7 mouse cellular contexts compared by ENCODE assay signal in the genomic region with DNA sequence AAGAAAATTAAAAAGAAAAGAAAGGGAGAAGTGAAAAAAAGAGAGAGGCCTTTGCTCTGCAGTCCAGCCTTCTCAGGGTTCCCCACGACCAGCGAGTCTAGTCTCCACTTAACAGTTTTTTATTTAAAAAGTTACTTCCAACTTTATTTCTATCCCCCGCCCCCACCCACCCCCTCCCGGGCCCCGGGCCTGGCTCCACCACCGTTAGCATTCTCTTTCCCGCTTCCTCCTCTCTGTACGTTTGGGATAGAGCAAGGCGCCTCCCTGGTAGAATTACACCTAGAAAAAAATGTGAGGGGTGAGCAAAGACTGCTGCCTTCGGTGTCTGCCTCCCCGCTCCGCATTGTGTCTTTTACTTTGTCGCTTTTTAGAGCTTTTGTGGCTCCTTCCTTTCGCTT. TPM values are rescaled to one million over a fixed set of nuclear protein-coding genes. Genes with fewer than 3 reads are reported as not detected.
DNase-seq lines count a peak whose midpoint lies in the region; ATAC-seq and TF ChIP-seq lines count a peak whose summit lies in the region.

No protein-coding gene starts in this region.

- TF ChIP-seq POLR2A in spleen, adult 2 months (IDR thresholded peaks at IDR 0.05; ENCODE audit: low read depth, low read length) = no peak

- H3K4me1 ChIP-seq in spleen, adult 2 months (ENCODE audit: control insufficient read depth, insufficient read depth, insufficient read length) = no peaks in the 10 kb centered on the region
- H3K4me1 ChIP-seq in forebrain, embryonic 16.5 days (replicated peaks; ENCODE audit: control insufficient read depth, insufficient read depth, low read length) = peaks cover 12% of the 10 kb centered on the region
- 0 out of 2 replicates have a peak, but pooled peaks cover 3% of the 10 kb centered on the region for H3K4me1 ChIP-seq in liver, embryonic 11.5 days (replicated peaks; ENCODE audit: control insufficient read depth, insufficient read depth, low read length)
- peaks cover 11% of the 10 kb centered on the region for H3K4me1 ChIP-seq in stomach, embryonic 16.5 days (ENCODE audit: control insufficient read depth, insufficient read depth, low read length)

- 22% methylated on average over 14 of the region's 14 CpGs for WGBS in spleen, adult 2 months
- 3% methylated on average over 14 of the region's 14 CpGs for WGBS in forebrain, embryonic 16.5 days
- WGBS in liver, embryonic 11.5 days = 12% methylated on average over 14 of the region's 14 CpGs
- 7% methylated on average over 14 of the region's 14 CpGs for WGBS in stomach, embryonic 16.5 days

- H3K4me2 ChIP-seq in forebrain, embryonic 16.5 days (ENCODE audit: low read length) = peak overlapping the region; percentile 35
- H3K4me2 ChIP-seq in liver, embryonic 11.5 days = peak overlapping the region; percentile 53
- peak overlapping the region; percentile 49 for H3K4me2 ChIP-seq in stomach, embryonic 16.5 days (ENCODE audit: low read depth, low read length)

- H3K9ac ChIP-seq in forebrain, embryonic 16.5 days (replicated peaks; ENCODE audit: low read depth, low read length) = peak overlapping the region; percentile 39
- H3K9ac ChIP-seq in liver, embryonic 11.5 days (ENCODE audit: low read depth, low read length) = no peak overlapping the region
- peak overlapping the region; percentile 45 for H3K9ac ChIP-seq in stomach, embryonic 16.5 days (ENCODE audit: low read length)

- TF ChIP-seq CTCF in spleen, adult 2 months (IDR thresholded peaks at IDR 0.05; ENCODE audit: extremely low read depth, insufficient read depth, insufficient read length, insufficient replicate concordance) = no peak

- H3K27ac ChIP-seq in spleen, adult 2 months (ENCODE audit: insufficient read depth, low read length) = no peak overlapping the region
- no peak overlapping the region for H3K27ac ChIP-seq in forebrain, embryonic 16.5 days (ENCODE audit: low read length)
- no peak overlapping the region for H3K27ac ChIP-seq in liver, embryonic 11.5 days (ENCODE audit: low read depth, low read length)
- H3K27ac ChIP-seq in stomach, embryonic 16.5 days (ENCODE audit: low read length) = peak overlapping the region; percentile 65

- H3K36me3 ChIP-seq in spleen, adult 2 months (ENCODE audit: control insufficient read depth, insufficient read depth, low read length) = no peaks in the 10 kb centered on the region
- H3K36me3 ChIP-seq in forebrain, embryonic 16.5 days (ENCODE audit: control insufficient read depth, insufficient read depth) = no peaks in the 10 kb centered on the region
- no peaks in the 10 kb centered on the region for H3K36me3 ChIP-seq in liver, embryonic 11.5 days (ENCODE audit: control insufficient read depth, insufficient read depth, low read length)
- H3K36me3 ChIP-seq in stomach, embryonic 16.5 days (ENCODE audit: control insufficient read depth, insufficient read depth, low read length) = no peaks in the 10 kb centered on the region

- H3K9me3 ChIP-seq in forebrain, embryonic 16.5 days (ENCODE audit: control insufficient read depth, low read length) = no peaks in the 10 kb centered on the region
- H3K9me3 ChIP-seq in liver, embryonic 11.5 days (ENCODE audit: control insufficient read depth, low read length) = no peaks in the 10 kb centered on the region
- no peaks in the 10 kb centered on the region for H3K9me3 ChIP-seq in stomach, embryonic 16.5 days (replicated peaks; ENCODE audit: control insufficient read depth, low read length)

- no peaks in the 10 kb centered on the region for H3K27me3 ChIP-seq in spleen, adult 2 months (ENCODE audit: control insufficient read depth, insufficient read depth, low read length)
- no peaks in the 10 kb centered on the region for H3K27me3 ChIP-seq in forebrain, embryonic 16.5 days (replicated peaks; ENCODE audit: control insufficient read depth, insufficient read depth, low read length)
- H3K27me3 ChIP-seq in liver, embryonic 11.5 days (replicated peaks; ENCODE audit: control insufficient read depth, insufficient read depth, low read length) = no peaks in the 10 kb centered on the region; the same call in 1 of the 2 replicates
- no peaks in the 10 kb centered on the region for H3K27me3 ChIP-seq in stomach, embryonic 16.5 days (ENCODE audit: control insufficient read depth, insufficient read depth, low read length)

- peak overlapping the region; percentile 33; the same call in 1 of the 2 replicates for H3K4me3 ChIP-seq in spleen, adult 2 months (ENCODE audit: extremely low read depth, insufficient read depth, insufficient read length)
- H3K4me3 ChIP-seq in forebrain, embryonic 16.5 days (replicated peaks; ENCODE audit: low read length) = 0 out of 2 replicates have a peak overlapping the region, but pooled peaks have one; percentile 15
- 0 out of 2 replicates have a peak overlapping the region, but pooled peaks have one; percentile 3 for H3K4me3 ChIP-seq in liver, embryonic 11.5 days (ENCODE audit: low read depth, low read length)
- peak overlapping the region; percentile 29 for H3K4me3 ChIP-seq in stomach, embryonic 16.5 days (replicated peaks; ENCODE audit: low read length)

- no peak for DNase-seq in spleen, adult 2 months (ENCODE audit: low read depth in 1 of 2, low spot score in 2 of 2)
- DNase-seq in spleen, postnatal 10 days (ENCODE audit: low spot score in 2 of 2) = no peak
- no peak for DNase-seq in liver, embryonic 11.5 days (ENCODE audit: low spot score)
- no peak for DNase-seq in thymus, postnatal 10 days (ENCODE audit: low spot score in 2 of 2)

- peak; percentile 40; the same call in 1 of the 2 replicates for ATAC-seq in forebrain, embryonic 16.5 days
- no peak for ATAC-seq in liver, embryonic 11.5 days (replicated peaks; ENCODE audit: low FRiP score)
- no peak for ATAC-seq in stomach, embryonic 16.5 days (ENCODE audit: insufficient read depth, low FRiP score)
- no peak for ATAC-seq in frontal cortex, adult (ENCODE audit: low TSS enrichment)

RNA-seq across cellular contexts. Expression of gene Nepro, which starts 51.7 kb away (rescaled TPM):
- 2.2 and 4.4 TPM in 2 replicates for polyA plus RNA-seq in spleen, adult 2 months (2012; rRNA removed)
- 4.9 and 5.6 TPM in 2 replicates for polyA plus RNA-seq in forebrain, embryonic 16.5 days (2015; fragmentation: Nextera tagmentation; extraction: Ambion mirVana)
- polyA plus RNA-seq in liver, embryonic 11.5 days (2014; fragmentation: Nextera tagmentation; extraction: Ambion mirVana) = 10.1 and 10.4 TPM in 2 replicates
- polyA plus RNA-seq in stomach, embryonic 16.5 days (2015; fragmentation: Nextera tagmentation; extraction: Ambion mirVana) = 7.2 and 7.6 TPM in 2 replicates
